Mouse (Mus musculus) midbrain, embryonic 14.5 days (tissue): Measurements from ENCODE around the gene Csnka2ip. TPM values are rescaled to one million over a fixed set of nuclear protein-coding genes. Genes with fewer than 3 reads are reported as not detected.

ENCODE experiments used
- polyA plus RNA-seq: library from polyadenylated mRNA; unstranded; fragments of >200 nt; fragmentation: Nextera tagmentation; extraction: Ambion mirVana; gene quantifications from 2 replicates; pipeline ENCODE4 v1.2.1, GENCODE M21; 2014

Csnka2ip gene
- polyA plus RNA-seq, 1 experiment from 2014 or later, result not detected

Other genes with a start within 250 kb of the Csnka2ip start
- 24.6 and 27.9 TPM in 2 replicates for gene 4930453N24Rik, start 168.8 kb upstream of the Csnka2ip start, polyA plus RNA-seq
- gene Zfp654, start 249.2 kb upstream of the Csnka2ip start, polyA plus RNA-seq, result 8.6 and 10.8 TPM in 2 replicates
- gene Cggbp1, start 249.6 kb upstream of the Csnka2ip start, polyA plus RNA-seq, result 80.6 and 106 TPM in 2 replicates